ENCODE assay signal across 17 mouse cellular contexts in genomic region chr2:173784366-173784765, GRCm38 (mm10). TPM values are rescaled to one million over a fixed set of nuclear protein-coding genes. Genes with fewer than 3 reads are reported as not detected.
A peak's percentile ranks its signal among the peaks of the same experiment; 100 is the strongest.
DNase-seq lines count a peak whose midpoint lies in the region; ATAC-seq and TF ChIP-seq lines count a peak whose summit lies in the region.
"Had no signal": no experiment of that assay in that cellular context is flagged by ENCODE, and none has a peak within 500 bp of the region (broad histone marks: within the 10 kb centered on the region; RNA-seq: fewer than 3 reads in every experiment).

No protein-coding gene starts in this region.

- no peak for TF ChIP-seq CTCF in G1E (IDR thresholded peaks at IDR 0.05; ENCODE audit: low read depth, low read length)

- ATAC-seq in G1E (ENCODE audit: extremely low read depth, insufficient number of reproducible peaks, low FRiP score, poor library complexity, severe bottlenecking) = peak; percentile 60
- ATAC-seq in hematopoietic stem cell, adult 5-6 weeks (replicated peaks in 1 of 2; ENCODE audit: insufficient read depth in 1 of 2, low FRiP score in 2 of 2, low TSS enrichment in 1 of 2, low read depth in 1 of 2, poor library complexity in 2 of 2, severe bottlenecking in 2 of 2) = peak; percentile 78 to 94
- peak; percentile 85 for ATAC-seq in megakaryocyte progenitor cell, adult 5-6 weeks (replicated peaks; ENCODE audit: poor library complexity)
- ATAC-seq in hindbrain, embryonic 14.5 days (ENCODE audit: low FRiP score) = no peak
- ATAC-seq: activated CD4-positive, CD25-positive, alpha-beta regulatory T cell, adult 4 months; hindbrain, embryonic 16.5 days had no signal

- no peak overlapping the region for H3K9ac ChIP-seq in hindbrain, embryonic 14.5 days
- H3K9ac ChIP-seq: stomach, embryonic 15.5 days had no signal

- H3K36me3 ChIP-seq in heart, embryonic 10.5 days = peaks cover 9% of the 10 kb centered on the region; the same call in 1 of the 2 replicates
- H3K36me3 ChIP-seq in G1E (replicated peaks) = peaks cover 50% of the 10 kb centered on the region
- H3K36me3 ChIP-seq in hindbrain, embryonic 14.5 days (replicated peaks; ENCODE audit: control insufficient read depth, insufficient read depth) = peaks cover 10% of the 10 kb centered on the region; the same call in 1 of the 2 replicates

- no peak overlapping the region for H3K27ac ChIP-seq in heart, embryonic 10.5 days
- no peak overlapping the region for H3K27ac ChIP-seq in hindbrain, embryonic 14.5 days
- H3K27ac ChIP-seq: stomach, embryonic 15.5 days had no signal

- H3K4me3 ChIP-seq in heart, embryonic 10.5 days = no peak overlapping the region
- no peak overlapping the region for H3K4me3 ChIP-seq in G1E (ENCODE audit: low read depth, low read length)
- H3K4me3 ChIP-seq in hindbrain, embryonic 14.5 days (replicated peaks; ENCODE audit: low read length) = no peak overlapping the region
- H3K4me3 ChIP-seq: myocyte; stomach, embryonic 15.5 days had no signal

- peak; percentile 88 for DNase-seq in heart, adult 11 months
- no peak for DNase-seq in heart, embryonic 10.5 days (ENCODE audit: low spot score)
- DNase-seq in G1E (ENCODE audit: low spot score) = no peak
- no peak for DNase-seq in yolk sac, embryonic 10.5 days (ENCODE audit: low spot score)
- no peak for DNase-seq in heart, postnatal 4 days
- DNase-seq in hindbrain, embryonic 14.5 days (ENCODE audit: low spot score) = no peak
- DNase-seq: cerebellum, adult 18-20 months; kidney, adult 18-20 months; lung, adult 18-20 months; right cerebral cortex, postnatal 25 days; thymus, postnatal 14 days had no signal

- WGBS in heart, embryonic 10.5 days = 71% methylated on average over 3 of the region's 3 CpGs
- WGBS in hindbrain, embryonic 14.5 days = 75% methylated on average over 3 of the region's 3 CpGs

- no peaks in the 10 kb centered on the region for H3K9me3 ChIP-seq in heart, embryonic 10.5 days
- H3K9me3 ChIP-seq in G1E (replicated peaks) = no peaks in the 10 kb centered on the region
- H3K9me3 ChIP-seq in hindbrain, embryonic 14.5 days (ENCODE audit: control insufficient read depth, low read length) = peaks cover 15% of the 10 kb centered on the region
- H3K9me3 ChIP-seq: stomach, embryonic 15.5 days had no signal

- H3K4me2 ChIP-seq in hindbrain, embryonic 14.5 days (replicated peaks) = no peak overlapping the region
- H3K4me2 ChIP-seq: stomach, embryonic 15.5 days had no signal

- H3K27me3 ChIP-seq in heart, embryonic 10.5 days (ENCODE audit: insufficient read depth, poor library complexity, severe bottlenecking) = no peaks in the 10 kb centered on the region
- no peaks in the 10 kb centered on the region for H3K27me3 ChIP-seq in G1E (ENCODE audit: insufficient read depth, low read length)
- no peaks in the 10 kb centered on the region for H3K27me3 ChIP-seq in hindbrain, embryonic 14.5 days (ENCODE audit: control insufficient read depth, insufficient read depth, low read length)
- H3K27me3 ChIP-seq: stomach, embryonic 15.5 days had no signal

- peaks cover 26% of the 10 kb centered on the region for H3K4me1 ChIP-seq in heart, embryonic 10.5 days
- no peaks in the 10 kb centered on the region for H3K4me1 ChIP-seq in G1E (ENCODE audit: insufficient read depth, low read depth, low read length)
- peaks cover 25% of the 10 kb centered on the region for H3K4me1 ChIP-seq in hindbrain, embryonic 14.5 days (replicated peaks; ENCODE audit: control insufficient read depth, insufficient read depth, low read length)

RNA-seq across cellular contexts. Expression of gene Vapb, which starts 47.1 kb away (rescaled TPM):
- 11.2 and 13.6 TPM in 2 replicates for polyA plus RNA-seq in heart, embryonic 10.5 days (2016; fragmentation: Nextera tagmentation; extraction: Ambion mirVana)
- total RNA-seq in G1E (2014; fragmentation: Nextera tagmentation) (18.9 and 23.6 TPM in 2 replicates), G1E (2017) (75.2 and 76.7 TPM in 2 replicates)
- polyA plus RNA-seq in G1E (2012) = 17.3 and 18.7 TPM in 2 replicates
- 56.4 and 61.6 TPM in 2 replicates for total RNA-seq in hematopoietic stem cell, adult 5-6 weeks (2017)
- total RNA-seq in megakaryocyte progenitor cell, adult 5-6 weeks (2015) = 8.1 and 9.1 TPM in 2 replicates
- 62.1 and 62.5 TPM in 2 replicates for total RNA-seq in megakaryocyte progenitor cell, adult 5-6 weeks (2017)
- 10 to 100 TPM; 92.8 to 94.2 TPM for total RNA-seq in heart, postnatal 4 days (2021)
- 14.1 and 19.1 TPM in 2 replicates for polyA plus RNA-seq in hindbrain, embryonic 14.5 days (2014; fragmentation: Nextera tagmentation; extraction: Ambion mirVana)
